8 mouse cellular contexts compared by ENCODE assay signal in the genomic region with DNA sequence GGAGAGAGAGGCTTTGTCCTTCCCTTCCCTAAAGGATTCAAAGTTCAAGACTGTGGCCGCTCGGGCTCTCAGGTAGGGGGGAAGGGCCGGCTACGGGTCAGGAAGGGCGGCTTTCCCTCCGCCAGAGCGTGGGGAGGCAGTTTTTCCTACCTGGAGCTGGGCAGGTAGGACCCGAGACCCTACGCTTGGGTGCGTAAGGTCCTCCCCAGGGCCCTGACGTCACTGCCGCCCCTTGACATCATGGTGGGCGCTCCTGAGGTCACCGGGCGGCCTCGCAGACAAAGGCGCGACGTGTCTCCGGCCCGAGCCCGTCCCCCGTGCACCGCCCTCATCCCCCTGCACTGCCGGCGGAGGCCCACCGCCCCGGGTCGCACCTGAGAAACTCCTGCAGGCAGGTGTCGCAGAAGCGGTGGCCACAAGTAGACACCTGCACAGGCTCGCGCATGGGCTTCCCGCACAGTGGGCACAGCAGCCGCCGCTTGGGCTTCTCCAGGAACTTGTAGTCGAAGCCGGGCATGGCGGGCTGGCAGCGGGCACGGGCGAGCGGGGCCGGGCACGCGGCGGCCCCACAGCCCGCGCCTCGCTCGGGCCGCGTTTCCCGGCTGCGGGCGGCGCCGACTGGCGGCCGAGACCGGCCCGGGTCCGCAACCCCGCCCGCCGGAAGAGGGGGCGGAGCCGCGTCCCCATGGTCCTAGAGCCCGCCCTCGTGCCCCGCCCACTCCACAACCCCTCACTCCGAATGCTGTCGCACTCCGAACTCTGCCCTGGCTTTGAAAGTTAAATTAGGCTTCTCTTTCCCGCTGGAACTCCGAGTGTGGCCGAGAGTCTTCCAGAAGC. TPM values are rescaled to one million over a fixed set of nuclear protein-coding genes. Genes with fewer than 3 reads are reported as not detected.
A peak's percentile ranks its signal among the peaks of the same experiment; 100 is the strongest.
DNase-seq lines count a peak whose midpoint lies in the region; ATAC-seq lines count a peak whose summit lies in the region.

TSS of gene Traf4 (minus strand) at position 666 of the 837 bp plus-strand sequence.

- peaks cover 23% of the 10 kb centered on the region for H3K4me1 ChIP-seq in forebrain, embryonic 14.5 days (ENCODE audit: control insufficient read depth, insufficient read depth, low read length)

- H3K36me3 ChIP-seq in forebrain, embryonic 14.5 days (ENCODE audit: control insufficient read depth, insufficient read depth, low read length): peaks cover 26% of the 10 kb centered on the region

- ATAC-seq in cerebellum, adult (ENCODE audit: insufficient number of reproducible peaks, low FRiP score, low TSS enrichment): peak; percentile 67
- peak; percentile 89 for ATAC-seq in forebrain, embryonic 14.5 days

- WGBS in forebrain, embryonic 14.5 days: under 1% methylated on average over 56 of the region's 78 CpGs

- no peaks in the 10 kb centered on the region for H3K27me3 ChIP-seq in forebrain, embryonic 14.5 days (replicated peaks; ENCODE audit: control insufficient read depth, insufficient read depth, low read length)

- peak within 1 kb of the TSS; percentile 100 for H3K4me3 ChIP-seq in forebrain, embryonic 14.5 days (ENCODE audit: low read depth, low read length)

- no peaks in the 10 kb centered on the region for H3K9me3 ChIP-seq in forebrain, embryonic 14.5 days (replicated peaks; ENCODE audit: control insufficient read depth, low read length)

- intact Hi-C loops in heart, postnatal 36 days (cut with DNase I): loop anchor here (5.0 kb wide), 2 partner anchors 83 to 103 kb away; partner anchors contain the start of gene Eral1

- peak within 1 kb of the TSS; percentile 79 for H3K4me2 ChIP-seq in forebrain, embryonic 14.5 days (ENCODE audit: low read length)

- H3K9ac ChIP-seq in forebrain, embryonic 14.5 days (ENCODE audit: low read length): peak within 1 kb of the TSS; percentile 99

- H3K27ac ChIP-seq in forebrain, embryonic 14.5 days (ENCODE audit: low read depth, low read length): peak within 1 kb of the TSS; percentile 98

- peak; percentile 86 for DNase-seq in MN1 (ENCODE audit: low spot score)
- DNase-seq in forebrain, embryonic 14.5 days (ENCODE audit: low spot score): peak; percentile 91
- DNase-seq in heart, postnatal 36 days: peak; percentile 86 to 88
- DNase-seq in layer of hippocampus, adult 8-10 months (ENCODE audit: low spot score in 2 of 2): no peak
- DNase-seq in lung, postnatal 25 days (ENCODE audit: low spot score): peak; percentile 78
- peak; percentile 49 for DNase-seq in retina, adult 2 months (ENCODE audit: low read depth, low spot score)
- peak; percentile 96 for DNase-seq in thymus, postnatal 4 days

RNA-seq across cellular contexts. Expression of gene Traf4, which starts in this region (rescaled TPM):
- 79.2 and 82.6 TPM in 2 replicates for polyA plus RNA-seq in forebrain, embryonic 14.5 days (2014; fragmentation: Nextera tagmentation; extraction: Ambion mirVana)
- total RNA-seq in heart, postnatal 36 days (2021): 1 to 10 TPM; 6.1 to 7.0 TPM
- 10 to 100 TPM in 3 of 4 experiments, 1 to 10 TPM in 1; 9.2 to 11.1 (median 10.4) TPM for total RNA-seq in layer of hippocampus, adult 8-10 months (2022)

Comparison
In these comparisons a context has a peak if more than half of its experiments do, and no peak if none do; other contexts are left out.
1. DNase-seq: peak in MN1 (single experiment), forebrain, embryonic 14.5 days (single experiment), heart, postnatal 36 days (2 of 2), lung, postnatal 25 days (single experiment), retina, adult 2 months (single experiment) and thymus, postnatal 4 days (single experiment); none in layer of hippocampus, adult 8-10 months (0 of 2).